Mouse (Mus musculus) hindbrain, embryonic 11.5 days (tissue): Measurements from ENCODE around the gene Evx2. TPM values are rescaled to one million over a fixed set of nuclear protein-coding genes. Genes with fewer than 3 reads are reported as not detected.

ENCODE experiments used
- ATAC-seq: fragments of 200-750 bp; cut with Nextera tagmentation; 2 replicates; pipeline ENCODE4 v1.8.0; 2017; ENCODE audit warnings: mild to moderate bottlenecking, moderate TSS enrichment, moderate library complexity; ENCODE audit not compliant: low FRiP score
- DNase-seq: peaks from one replicate; pipeline ENCODE4 v3.0.0-alpha.2; 2015; ENCODE audit warnings: low spot score
- H3K27ac ChIP-seq: fragments of 300-500 bp; sonication (generic); 2 replicates; pipeline ENCODE4 v1.5.1; 2014; ENCODE audit warnings: mild to moderate bottlenecking, low read depth, low read length
- H3K27me3 ChIP-seq: fragments of 300-500 bp; sonication (generic); 2 replicates; pipeline ENCODE4 v1.6.1; 2014; ENCODE audit warnings: mild to moderate bottlenecking, low read length, moderate library complexity, mixed read lengths; ENCODE audit not compliant: control insufficient read depth, insufficient read depth
- H3K36me3 ChIP-seq: fragments of 300-500 bp; sonication (generic); 2 replicates; pipeline ENCODE4 v1.6.1; 2014; ENCODE audit warnings: mild to moderate bottlenecking, low read length, moderate library complexity, mixed read lengths; ENCODE audit not compliant: control insufficient read depth, insufficient read depth
- H3K4me1 ChIP-seq: fragments of 300-500 bp; sonication (generic); replicated peaks from 2 replicates; pipeline ENCODE4 v1.6.1; 2014; ENCODE audit warnings: low read length, mixed read lengths; ENCODE audit not compliant: control insufficient read depth, insufficient read depth
- H3K4me2 ChIP-seq: fragments of 300-500 bp; sonication (generic); replicated peaks from 2 replicates; pipeline ENCODE4 v1.6.1; 2014; ENCODE audit warnings: mild to moderate bottlenecking, low read depth, low read length
- H3K4me3 ChIP-seq: fragments of 300-500 bp; sonication (generic); 2 replicates; pipeline ENCODE4 v1.5.1; 2014; ENCODE audit warnings: low read depth, low read length
- H3K9ac ChIP-seq: fragments of 300-500 bp; sonication (generic); 2 replicates; pipeline ENCODE4 v1.6.1; 2014; ENCODE audit warnings: low read depth, low read length
- H3K9me3 ChIP-seq: fragments of 300-500 bp; sonication (generic); 2 replicates; pipeline ENCODE4 v1.6.1; 2016; ENCODE audit warnings: low read length; ENCODE audit not compliant: control insufficient read depth
- WGBS: fragments of 180-500 bp; shearing (Covaris S2); extraction: QIAGEN DNeasy Blood & Tissue Kit; methylation state at CpG from one replicate; pipeline ENCODE4 v1.1.7; 2014; 5-methylcytosine and 5-hydroxymethylcytosine counted together
- polyA plus RNA-seq: library from polyadenylated mRNA; unstranded; fragments of >200 nt; fragmentation: Nextera tagmentation; extraction: Ambion mirVana; gene quantifications from 2 replicates; pipeline ENCODE4 v1.2.1, GENCODE M21; 2014

Evx2 gene
- polyA plus RNA-seq, 1 experiment from 2014 or later: 2.4 TPM

DNA sequence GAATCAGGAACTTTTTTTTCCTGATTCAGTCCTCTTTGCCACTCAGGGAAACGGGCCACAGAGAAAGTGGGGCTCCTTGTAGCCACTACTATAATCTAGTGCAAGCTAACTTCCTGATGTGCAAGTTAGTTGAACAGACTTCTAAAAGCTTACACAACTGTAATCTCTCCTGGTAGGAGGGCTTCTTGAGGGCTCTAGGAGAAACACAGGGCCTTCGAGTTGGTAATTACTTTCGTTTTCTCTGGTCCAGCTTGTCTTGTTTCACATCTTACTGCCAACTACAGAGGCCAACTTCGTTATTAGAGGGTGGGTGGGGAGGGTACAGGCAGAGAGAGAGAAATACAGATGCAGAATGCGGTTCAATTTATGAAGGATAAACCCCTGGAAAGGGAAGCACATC lies 12.5 kb upstream of the Evx2 start:
- Histone ChIP-seq H3K9me3 (no peaks in the 10 kb centered on the region), H3K36me3 (no peaks in the 10 kb centered on the region), H3K4me3 (no peak overlapping the region), H3K4me1 (0 out of 2 replicates have a peak, but pooled peaks cover 4% of the 10 kb centered on the region), H3K27me3 (peaks cover 94% of the 10 kb centered on the region), H3K4me2 (no peak overlapping the region), H3K9ac (no peak overlapping the region), H3K27ac (no peak overlapping the region)
- no peak for ATAC-seq
- DNase-seq: no peak
- WGBS: 3% methylated on average over 5 of the region's 5 CpGs

DNA sequence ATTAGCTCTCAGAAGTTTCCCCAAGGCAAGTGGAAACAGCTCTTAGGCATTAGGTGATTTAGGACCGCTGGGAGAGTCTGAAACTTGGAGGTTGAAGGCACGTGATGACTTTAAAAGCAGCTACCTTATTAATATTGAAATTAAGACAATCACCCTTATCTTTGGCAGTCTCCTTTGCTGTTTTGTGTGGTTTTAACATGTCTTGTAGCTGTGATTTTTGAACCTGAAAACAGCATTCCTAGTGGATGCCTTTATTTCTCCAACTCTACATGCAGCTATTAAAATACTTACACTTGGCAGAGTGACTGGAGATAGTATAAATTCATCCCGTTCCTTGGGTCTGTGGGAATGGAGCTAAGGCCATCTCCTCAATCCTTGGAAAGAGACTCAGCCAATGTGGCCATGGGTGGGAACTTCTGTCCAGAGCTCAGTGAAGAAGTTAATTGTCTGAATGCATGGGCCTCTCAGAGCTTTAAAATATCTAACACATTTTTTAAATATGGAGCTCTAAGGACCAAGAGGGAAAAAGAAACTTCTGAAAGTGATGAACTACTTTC lies 11.4 kb upstream of the Evx2 start:
- H3K27me3 ChIP-seq: peaks cover 93% of the 10 kb centered on the region
- 0 out of 2 replicates have a peak, but pooled peaks cover 4% of the 10 kb centered on the region for H3K4me1 ChIP-seq
- H3K9me3 ChIP-seq: no peaks in the 10 kb centered on the region
- DNase-seq (no peak), ATAC-seq (no peak)
- no peaks in the 10 kb centered on the region for H3K36me3 ChIP-seq
- no peak overlapping the region for H3K27ac ChIP-seq
- H3K4me3 ChIP-seq: no peak overlapping the region
- H3K9ac ChIP-seq: no peak overlapping the region
- H3K4me2 ChIP-seq: no peak overlapping the region
- WGBS: 2% methylated on average over 3 of the region's 3 CpGs

- H3K27me3 ChIP-seq: peaks cover 91% of the 10 kb centered on the region
- DNase-seq: no peak
- ATAC-seq: no peak
- H3K4me3 ChIP-seq: no peak overlapping the region
- no peaks in the 10 kb centered on the region for H3K9me3 ChIP-seq
- H3K27ac ChIP-seq: no peak overlapping the region
- no peaks in the 10 kb centered on the region for H3K36me3 ChIP-seq
- H3K4me1 ChIP-seq: 0 out of 2 replicates have a peak, but pooled peaks cover 4% of the 10 kb centered on the region
- H3K4me2 ChIP-seq: no peak overlapping the region
- H3K9ac ChIP-seq: no peak overlapping the region
- 2% methylated on average over 14 of the region's 14 CpGs for WGBS
Observed at GRCm38 (mm10) chr2:74669650-74670235, 10.4 kb upstream of the Evx2 start.

- Histone ChIP-seq H3K36me3 (no peaks in the 10 kb centered on the region), H3K4me1 (0 out of 2 replicates have a peak, but pooled peaks cover 4% of the 10 kb centered on the region), H3K27me3 (peaks cover 91% of the 10 kb centered on the region), H3K9me3 (no peaks in the 10 kb centered on the region), H3K27ac (no peak overlapping the region), H3K4me2 (no peak overlapping the region), H3K4me3 (no peak overlapping the region), H3K9ac (no peak overlapping the region)
- ATAC-seq (no peak), DNase-seq (no peak)
- 5% methylated on average over 3 of the region's 3 CpGs for WGBS
Observed at GRCm38 (mm10) chr2:74669230-74669578, 9.8 kb upstream of the Evx2 start.

DNA sequence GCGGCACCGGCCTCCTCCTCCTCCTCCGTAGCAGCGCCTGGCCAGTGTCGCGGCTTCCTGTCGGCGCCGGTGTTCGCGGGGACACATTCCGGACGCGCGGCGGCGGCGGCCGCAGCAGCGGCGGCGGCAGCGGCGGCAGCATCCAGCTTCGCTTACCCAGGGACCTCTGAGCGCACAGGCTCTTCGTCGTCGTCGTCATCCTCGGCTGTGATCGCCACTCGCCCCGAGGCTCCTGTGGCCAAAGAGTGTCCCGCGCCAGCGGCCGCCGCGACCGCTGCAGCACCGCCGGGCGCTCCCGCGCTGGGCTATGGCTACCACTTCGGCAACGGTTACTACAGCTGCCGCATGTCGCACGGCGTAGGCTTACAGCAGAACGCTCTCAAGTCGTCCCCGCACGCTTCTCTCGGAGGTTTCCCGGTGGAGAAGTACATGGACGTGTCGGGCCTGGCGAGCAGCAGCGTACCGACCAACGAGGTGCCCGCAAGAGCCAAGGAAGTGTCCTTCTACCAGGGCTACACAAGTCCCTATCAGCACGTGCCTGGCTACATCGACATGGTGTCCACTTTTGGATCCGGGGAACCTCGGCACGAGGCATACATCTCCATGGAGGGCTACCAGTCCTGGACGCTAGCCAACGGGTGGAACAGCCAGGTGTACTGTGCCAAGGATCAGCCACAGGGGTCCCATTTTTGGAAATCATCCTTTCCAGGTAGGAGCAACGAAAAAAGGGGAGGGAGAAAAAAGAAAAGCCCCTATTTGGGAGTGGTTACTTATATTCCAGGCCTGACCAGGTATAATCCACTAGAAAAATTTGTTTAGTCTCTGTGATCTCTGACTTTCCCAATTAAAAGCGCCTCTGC lies 9.2 kb upstream of the Evx2 start:
- ATAC-seq (peak; percentile 56), DNase-seq (no peak)
- H3K4me2 ChIP-seq: peak overlapping the region; percentile 60
- no peak overlapping the region for H3K9ac ChIP-seq
- no peaks in the 10 kb centered on the region for H3K36me3 ChIP-seq
- H3K4me1 ChIP-seq: 0 out of 2 replicates have a peak, but pooled peaks cover 4% of the 10 kb centered on the region
- H3K27me3 ChIP-seq: peaks cover 91% of the 10 kb centered on the region
- H3K9me3 ChIP-seq: no peaks in the 10 kb centered on the region
- H3K27ac ChIP-seq: no peak overlapping the region
- peak overlapping the region; percentile 33 for H3K4me3 ChIP-seq
- under 1% methylated on average over 51 of the region's 74 CpGs for WGBS

- DNase-seq (no peak), ATAC-seq (peak; percentile 53)
- Histone ChIP-seq H3K9ac (no peak within 1 kb of the TSS), H3K4me2 (peak within 1 kb of the TSS; percentile 60), H3K9me3 (no peaks in the 10 kb centered on the region), H3K4me3 (peak within 1 kb of the TSS; percentile 33), H3K27me3 (peaks cover 91% of the 10 kb centered on the region), H3K36me3 (no peaks in the 10 kb centered on the region), H3K27ac (no peak within 1 kb of the TSS), H3K4me1 (0 out of 2 replicates have a peak, but pooled peaks cover 4% of the 10 kb centered on the region)
- WGBS: 0% methylated on average over 7 of the region's 51 CpGs
Observed at GRCm38 (mm10) chr2:74667842-74668357, 8.5 kb upstream of the Evx2 start, which contains the start of gene Hoxd13. Gene Hoxd13, plus strand, starts transcription at chr2:74668310.

DNA sequence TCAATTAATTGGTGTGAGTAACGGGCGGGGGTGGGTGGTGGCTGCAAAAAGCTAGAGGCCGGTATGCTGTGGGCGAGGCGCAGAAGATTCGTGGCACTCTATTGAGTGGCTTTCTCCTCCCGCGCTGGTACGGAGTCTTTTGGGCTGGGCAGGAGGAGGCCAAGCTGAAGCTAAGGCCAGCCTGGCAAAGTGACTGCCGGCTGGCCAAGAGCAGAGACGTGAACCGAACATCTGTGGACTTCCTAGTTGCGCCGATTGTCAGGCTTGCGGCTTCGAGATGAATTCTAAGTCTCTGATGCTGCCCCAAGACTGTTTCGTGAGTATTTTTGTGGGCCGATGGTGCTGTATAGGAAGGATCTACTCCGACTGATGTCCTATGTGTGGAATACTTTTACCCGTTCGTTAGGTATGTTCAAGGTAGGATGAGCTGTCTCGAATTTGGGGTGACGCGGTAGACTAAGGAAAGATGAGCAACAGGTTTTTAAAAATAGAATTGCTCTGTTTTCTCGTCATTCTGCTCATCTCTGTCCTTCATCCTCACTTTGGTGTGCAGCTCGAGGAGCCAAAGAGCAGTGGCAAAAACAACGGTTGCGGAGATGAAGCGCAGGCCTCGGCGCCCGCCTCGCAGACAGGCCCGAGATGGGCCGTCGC lies 8.0 kb upstream of the Evx2 start:
- H3K4me3 ChIP-seq: no peak overlapping the region
- 1% methylated on average over 36 of the region's 36 CpGs for WGBS
- H3K4me2 ChIP-seq: no peak overlapping the region
- DNase-seq (no peak), ATAC-seq (no peak)
- 0 out of 2 replicates have a peak, but pooled peaks cover 2% of the 10 kb centered on the region for H3K4me1 ChIP-seq
- no peaks in the 10 kb centered on the region for H3K9me3 ChIP-seq
- H3K27me3 ChIP-seq: peaks cover 91% of the 10 kb centered on the region
- no peak overlapping the region for H3K27ac ChIP-seq
- no peaks in the 10 kb centered on the region for H3K36me3 ChIP-seq
- H3K9ac ChIP-seq: no peak overlapping the region

DNA sequence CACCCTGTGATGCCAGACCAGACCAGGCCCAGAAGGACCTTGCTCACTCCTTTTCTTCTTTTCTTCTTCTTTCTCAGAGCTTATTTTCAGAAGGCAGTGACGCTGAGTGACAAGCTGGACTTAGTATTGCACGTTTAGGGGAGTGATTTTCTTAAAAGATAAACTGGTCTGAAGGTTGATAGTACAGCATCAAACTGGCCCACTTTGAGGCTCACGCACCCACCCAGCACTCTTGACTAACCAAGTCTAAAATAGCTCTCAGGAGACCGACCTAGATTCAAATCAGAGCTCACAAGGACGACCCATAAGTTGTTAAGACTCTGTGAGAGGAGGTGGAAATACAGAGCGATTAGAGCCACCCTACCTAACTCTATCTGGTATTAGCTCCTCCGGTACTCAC lies 7.1 kb upstream of the Evx2 start:
- Histone ChIP-seq H3K27me3 (peaks cover 91% of the 10 kb centered on the region), H3K36me3 (no peaks in the 10 kb centered on the region), H3K4me2 (no peak overlapping the region), H3K9me3 (no peaks in the 10 kb centered on the region), H3K9ac (no peak overlapping the region), H3K27ac (no peak overlapping the region), H3K4me1 (0 out of 2 replicates have a peak, but pooled peaks cover 5% of the 10 kb centered on the region), H3K4me3 (no peak overlapping the region)
- ATAC-seq: no peak
- WGBS: 3% methylated on average over 7 of the region's 7 CpGs
- DNase-seq: no peak
